Mouse (Mus musculus) hindbrain, embryonic 16.5 days (tissue): ENCODE results near the gene Capn8. TPM values are rescaled to one million over a fixed set of nuclear protein-coding genes. Genes with fewer than 3 reads are reported as not detected.

ENCODE experiments used
- ATAC-seq: fragments of 200-750 bp; cut with Nextera tagmentation; 2 replicates; pipeline ENCODE4 v1.8.0; 2017; ENCODE audit warnings: moderate TSS enrichment, moderate library complexity
- H3K27ac ChIP-seq: fragments of 300-500 bp; sonication (generic); 2 replicates; pipeline ENCODE4 v1.5.1; 2014; ENCODE audit warnings: low read depth, mild to moderate bottlenecking, control low read depth, low read length, moderate library complexity
- H3K27me3 ChIP-seq: fragments of 300-500 bp; sonication (generic); replicated peaks from 2 replicates; pipeline ENCODE4 v1.6.1; 2014; ENCODE audit warnings: low read length; ENCODE audit not compliant: control insufficient read depth, insufficient read depth
- H3K36me3 ChIP-seq: fragments of 300-500 bp; sonication (generic); 2 replicates; pipeline ENCODE4 v1.6.1; 2014; ENCODE audit warnings: mild to moderate bottlenecking, low read length, moderate library complexity, mixed read lengths; ENCODE audit not compliant: control insufficient read depth, insufficient read depth
- H3K4me1 ChIP-seq: fragments of 300-500 bp; sonication (generic); 2 replicates; pipeline ENCODE4 v1.6.1; 2014; ENCODE audit warnings: low read depth, low read length; ENCODE audit not compliant: control insufficient read depth, insufficient read depth
- H3K4me2 ChIP-seq: fragments of 300-500 bp; sonication (generic); 2 replicates; pipeline ENCODE4 v1.6.1; 2014; ENCODE audit warnings: mild to moderate bottlenecking, low read length, control low read depth, moderate library complexity
- H3K4me3 ChIP-seq: fragments of 300-500 bp; sonication (generic); 2 replicates; pipeline ENCODE4 v1.5.1; 2014; ENCODE audit warnings: mild to moderate bottlenecking, low read length, control low read depth, moderate library complexity
- H3K9ac ChIP-seq: fragments of 300-500 bp; sonication (generic); 2 replicates; pipeline ENCODE4 v1.6.1; 2014; ENCODE audit warnings: low read depth, mild to moderate bottlenecking, control low read depth, low read length, moderate library complexity
- H3K9me3 ChIP-seq: fragments of 300-500 bp; sonication (generic); 2 replicates; pipeline ENCODE4 v1.6.1; 2014; ENCODE audit warnings: mild to moderate bottlenecking, low read length, moderate library complexity; ENCODE audit not compliant: control insufficient read depth
- WGBS: fragments of 180-500 bp; shearing (Covaris S2); extraction: QIAGEN DNeasy Blood & Tissue Kit; methylation state at CpG from one replicate; pipeline ENCODE4 v1.1.7; 2014; 5-methylcytosine and 5-hydroxymethylcytosine counted together
- polyA plus RNA-seq: library from polyadenylated mRNA; unstranded; fragments of >200 nt; fragmentation: Nextera tagmentation; extraction: Ambion mirVana; gene quantifications from 2 replicates; pipeline ENCODE4 v1.2.1, GENCODE M21; 2015

Capn8 gene
- polyA plus RNA-seq, 1 experiment from 2014 or later, result 0.09 TPM

GRCm38 (mm10) chr1:182543136-182543535, 21.7 kb upstream of the Capn8 start:
- 87% methylated on average over 8 of the region's 8 CpGs for WGBS
- no peak overlapping the region for H3K9ac ChIP-seq
- no peak overlapping the region for H3K4me2 ChIP-seq
- H3K9me3 ChIP-seq, result no peaks in the 10 kb centered on the region; the same call in 1 of the 2 replicates
- no peak for ATAC-seq
- no peak overlapping the region for H3K4me3 ChIP-seq
- peaks cover 3% of the 10 kb centered on the region for H3K4me1 ChIP-seq
- H3K27ac ChIP-seq, result no peak overlapping the region
- no peaks in the 10 kb centered on the region for H3K36me3 ChIP-seq
- 0 out of 2 replicates have a peak, but pooled peaks cover 4% of the 10 kb centered on the region for H3K27me3 ChIP-seq

GRCm38 (mm10) chr1:182543906-182544305, 20.9 kb upstream of the Capn8 start:
- Histone ChIP-seq H3K4me3 (no peak overlapping the region), H3K4me1 (peaks cover 3% of the 10 kb centered on the region), H3K4me2 (no peak overlapping the region), H3K36me3 (no peaks in the 10 kb centered on the region), H3K27me3 (0 out of 2 replicates have a peak, but pooled peaks cover 4% of the 10 kb centered on the region), H3K9me3 (no peaks in the 10 kb centered on the region; the same call in 1 of the 2 replicates), H3K9ac (no peak overlapping the region), H3K27ac (no peak overlapping the region)
- 89% methylated on average over 1 of the region's 1 CpGs for WGBS
- ATAC-seq, result no peak

GRCm38 (mm10) chr1:182550761-182551160, 14.0 kb upstream of the Capn8 start:
- Histone ChIP-seq H3K4me1 (no peaks in the 10 kb centered on the region), H3K4me3 (no peak overlapping the region), H3K4me2 (no peak overlapping the region), H3K9me3 (no peaks in the 10 kb centered on the region; the same call in 1 of the 2 replicates), H3K9ac (no peak overlapping the region), H3K27me3 (no peaks in the 10 kb centered on the region), H3K36me3 (no peaks in the 10 kb centered on the region), H3K27ac (no peak overlapping the region)
- ATAC-seq, result no peak
- WGBS, result 82% methylated on average over 8 of the region's 8 CpGs

GRCm38 (mm10) chr1:182553649-182554375, 11.0 kb upstream of the Capn8 start:
- Histone ChIP-seq H3K9me3 (no peaks in the 10 kb centered on the region), H3K36me3 (no peaks in the 10 kb centered on the region), H3K4me3 (no peak overlapping the region), H3K27ac (no peak overlapping the region), H3K9ac (no peak overlapping the region), H3K27me3 (no peaks in the 10 kb centered on the region), H3K4me2 (no peak overlapping the region), H3K4me1 (no peaks in the 10 kb centered on the region)
- WGBS, result 57% methylated on average over 12 of the region's 12 CpGs
- ATAC-seq, result peak; percentile 83

GRCm38 (mm10) chr1:182558271-182558670, 6.5 kb upstream of the Capn8 start:
- no peak overlapping the region for H3K27ac ChIP-seq

GRCm38 (mm10) chr1:182559530-182559929, 5.3 kb upstream of the Capn8 start:
- no peaks in the 10 kb centered on the region for H3K27me3 ChIP-seq
- no peak overlapping the region for H3K4me2 ChIP-seq
- WGBS, result 89% methylated on average over 10 of the region's 11 CpGs
- no peak overlapping the region for H3K4me3 ChIP-seq
- no peaks in the 10 kb centered on the region for H3K9me3 ChIP-seq
- no peak for ATAC-seq
- no peak overlapping the region for H3K27ac ChIP-seq
- peaks cover 6% of the 10 kb centered on the region for H3K4me1 ChIP-seq
- no peak overlapping the region for H3K9ac ChIP-seq
- H3K36me3 ChIP-seq, result no peaks in the 10 kb centered on the region

More at GRCm38 (mm10) chr1:182558271-182558670, 6.5 kb upstream of the Capn8 start:
- Histone ChIP-seq H3K36me3 (no peaks in the 10 kb centered on the region), H3K4me2 (no peak overlapping the region), H3K4me3 (no peak overlapping the region), H3K27me3 (no peaks in the 10 kb centered on the region), H3K4me1 (peaks cover 6% of the 10 kb centered on the region), H3K9me3 (no peaks in the 10 kb centered on the region), H3K9ac (no peak overlapping the region)
- no peak for ATAC-seq
- 82% methylated on average over 4 of the region's 4 CpGs for WGBS

GRCm38 (mm10) chr1:182560390-182561098, 4.3 kb upstream of the Capn8 start:
- Histone ChIP-seq H3K4me3 (no peak overlapping the region), H3K36me3 (no peaks in the 10 kb centered on the region), H3K27me3 (no peaks in the 10 kb centered on the region), H3K9ac (no peak overlapping the region), H3K27ac (no peak overlapping the region), H3K4me1 (peaks cover 6% of the 10 kb centered on the region), H3K9me3 (no peaks in the 10 kb centered on the region), H3K4me2 (no peak overlapping the region)
- ATAC-seq, result peak; percentile 72
- 15% methylated on average over 3 of the region's 3 CpGs for WGBS

GRCm38 (mm10) chr1:182561945-182562514, 2.8 kb upstream of the Capn8 start:
- WGBS, result 63% methylated on average over 11 of the region's 11 CpGs
- 0 out of 2 replicates have a peak overlapping the region, but pooled peaks have one; percentile 6 for H3K27ac ChIP-seq
- ATAC-seq, result no peak

More at GRCm38 (mm10) chr1:182561945-182562514, 2.8 kb upstream of the Capn8 start:
- Histone ChIP-seq H3K4me1 (peaks cover 6% of the 10 kb centered on the region), H3K9me3 (no peaks in the 10 kb centered on the region), H3K27me3 (no peaks in the 10 kb centered on the region), H3K4me2 (no peak overlapping the region; the same call in 1 of the 2 replicates), H3K9ac (no peak overlapping the region), H3K4me3 (no peak overlapping the region), H3K36me3 (no peaks in the 10 kb centered on the region)
